Mouse (Mus musculus) cerebellum, adult 2 months (tissue): Measurements from ENCODE around the gene Milr1.

Source experiments
- CTCF ChIP-seq: fragments of 200-500 bp; IDR thresholded peaks from 2 replicates; pipeline ENCODE4 v1.5.1; 2011; ENCODE audit warnings: low read depth, mild to moderate bottlenecking, control low read depth, low read length, moderate library complexity, borderline replicate concordance; ENCODE audit not compliant: insufficient read depth
- POLR2A ChIP-seq: fragments of 200-500 bp; IDR thresholded peaks from 2 replicates; pipeline ENCODE4 v1.6.1; 2011; ENCODE audit warnings: low read length, control low read depth, borderline replicate concordance; ENCODE audit not compliant: insufficient read depth

DNA sequence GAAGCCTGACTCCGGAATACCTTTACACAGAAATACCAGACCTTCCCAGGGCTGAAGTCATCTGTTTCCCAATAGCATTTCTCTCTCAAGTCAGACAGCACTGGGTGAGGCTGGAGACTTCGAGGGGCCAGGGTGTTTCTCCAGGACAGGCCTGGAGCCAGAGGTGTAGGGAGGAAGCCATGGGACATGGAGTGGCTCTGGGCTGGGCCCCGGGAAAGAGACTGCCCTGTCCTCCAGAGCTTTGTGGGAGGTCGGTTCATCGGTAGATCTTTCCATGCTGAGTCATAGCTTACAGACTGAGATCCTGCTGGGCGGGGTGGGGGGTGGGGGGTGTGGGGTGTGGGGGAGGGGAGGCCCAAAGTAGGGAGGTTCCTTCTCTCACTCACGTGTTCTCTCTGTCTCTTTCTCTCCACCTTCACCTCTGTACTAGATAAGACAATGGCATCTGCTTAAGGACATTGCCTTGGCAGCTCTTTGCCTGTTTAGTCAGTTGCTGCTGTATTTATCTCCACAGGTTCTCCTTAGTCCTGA, 28.1 kb upstream of the Milr1 start:
- TF ChIP-seq CTCF (no peak), POLR2A (no peak)
